Mouse (Mus musculus) spleen, postnatal 4 days (tissue): ENCODE results near the gene Apc2.
"Not testable (repeated sequence)": the region's sequence is repeated elsewhere in the genome, so short reads cannot be mapped to it uniquely, and the experiment has no call there.

ENCODE experiments used
- DNase-seq, 2 experiments: peaks; one replicate each; pipeline ENCODE4 v3.0.0; 2022; ENCODE audit warnings: low spot score in 2 of 2

The Apc2 gene

GRCm38 (mm10) chr10:80295618-80296425, at the start of gene Apc2:
Gene Apc2, plus strand, starts transcription at chr10:80295977.
- peak; percentile 73 to 83 for DNase-seq

DNA sequence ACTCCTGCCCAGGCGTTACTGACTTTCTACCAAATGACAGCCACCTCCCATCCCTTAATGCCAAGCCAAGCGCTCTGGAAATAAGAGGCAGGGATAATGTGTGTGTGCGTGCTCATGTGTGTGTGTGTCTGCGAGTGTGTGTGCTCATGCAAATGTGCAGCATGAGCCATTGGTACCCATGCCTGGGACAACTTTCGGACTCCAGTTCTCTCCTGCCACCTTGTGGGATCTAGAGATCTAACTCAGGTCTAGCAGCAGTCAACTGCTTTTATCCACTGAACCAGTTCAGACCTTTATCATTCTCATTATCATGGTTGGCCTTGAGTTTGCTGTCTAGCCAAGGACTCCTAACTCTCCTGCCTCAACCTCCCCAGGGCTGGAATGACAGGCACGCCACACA, 47.9 kb upstream of the Apc2 start:
- DNase-seq = no peak

DNA sequence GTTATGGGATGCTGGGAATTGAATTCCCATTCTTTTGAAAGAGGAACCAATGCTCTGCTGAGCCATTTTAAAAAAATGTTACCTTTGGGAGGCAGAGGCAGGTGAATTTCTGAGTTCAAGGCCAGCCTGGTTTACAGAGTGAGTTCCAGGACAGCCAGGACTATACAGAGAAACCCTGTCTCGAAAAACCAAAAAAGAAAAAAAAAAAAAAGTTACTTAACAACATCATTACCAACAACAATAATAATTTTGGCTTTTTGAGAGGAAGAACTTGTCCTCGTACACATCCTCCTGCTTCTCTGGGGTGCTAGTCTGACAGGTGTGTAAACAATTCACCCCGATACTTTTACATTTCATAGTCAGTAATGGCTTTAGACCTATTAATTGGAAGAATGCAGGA, 47.3 kb upstream of the Apc2 start:
- not testable (repeated sequence) for DNase-seq

DNA sequence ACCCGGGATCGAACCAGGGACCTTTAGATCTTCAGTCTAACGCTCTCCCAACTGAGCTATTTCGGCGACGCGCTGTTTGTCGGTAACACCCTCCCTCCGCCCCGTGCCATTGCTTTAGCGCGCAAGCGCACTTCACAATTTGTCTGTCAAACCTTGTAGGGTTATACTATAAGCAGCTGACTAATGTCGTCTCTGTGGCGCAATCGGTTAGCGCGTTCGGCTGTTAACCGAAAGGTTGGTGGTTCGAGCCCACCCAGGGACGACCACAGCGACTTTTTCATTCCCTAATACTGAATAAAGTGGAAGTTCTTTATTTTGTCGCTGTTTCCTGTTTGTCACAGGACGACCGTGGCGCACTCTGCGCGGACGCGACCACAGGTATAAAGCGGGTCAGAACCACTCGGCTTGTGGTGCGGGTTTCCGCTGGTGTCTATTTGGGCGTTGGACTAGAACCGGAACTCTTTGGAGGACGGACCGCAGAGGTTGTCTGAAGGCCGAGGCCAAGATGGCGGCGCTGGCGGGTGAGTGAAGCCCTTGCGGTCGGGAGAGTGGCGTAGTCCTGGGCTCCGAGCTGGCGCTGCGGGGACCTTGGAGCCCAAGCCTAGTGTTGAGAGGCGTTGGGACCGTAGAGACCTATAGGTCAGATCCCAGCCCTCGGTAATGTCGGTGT, 46.7 kb upstream of the Apc2 start, which contains the start of gene Ndufs7:
TSS of gene Ndufs7 (plus strand) at position 151 of the 670 bp plus-strand sequence.
- DNase-seq = peak; percentile 93 to 97

- DNase-seq = no peak
These were observed 45.7 kb upstream of the Apc2 start for GRCm38 (mm10) chr10:80250059-80250458.

- DNase-seq = no peak
These were observed 45.2 kb upstream of the Apc2 start for GRCm38 (mm10) chr10:80250573-80250972.

DNA sequence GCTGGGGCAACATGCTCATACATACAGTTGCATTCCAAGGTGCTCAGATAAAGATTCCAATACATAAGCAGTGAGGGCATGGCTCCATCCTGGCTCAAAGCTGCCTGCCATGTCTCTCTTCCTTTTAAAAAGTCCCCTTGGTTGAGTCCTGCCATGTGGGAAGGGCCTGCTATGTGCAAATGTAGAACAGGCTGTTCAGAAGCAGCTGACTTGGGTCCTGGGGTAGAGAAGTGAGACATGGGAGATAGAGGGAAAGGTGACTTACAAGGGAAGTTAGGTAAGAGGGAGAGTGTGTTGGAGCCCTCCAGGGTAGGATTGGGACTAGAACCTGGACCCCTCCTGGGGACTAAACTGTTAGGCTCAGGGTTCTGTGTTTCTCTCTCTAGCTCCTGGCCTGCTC, 43.8 kb upstream of the Apc2 start:
- no peak for DNase-seq

- DNase-seq = no peak
These were observed 43.1 kb upstream of the Apc2 start for GRCm38 (mm10) chr10:80252493-80253274.

DNA sequence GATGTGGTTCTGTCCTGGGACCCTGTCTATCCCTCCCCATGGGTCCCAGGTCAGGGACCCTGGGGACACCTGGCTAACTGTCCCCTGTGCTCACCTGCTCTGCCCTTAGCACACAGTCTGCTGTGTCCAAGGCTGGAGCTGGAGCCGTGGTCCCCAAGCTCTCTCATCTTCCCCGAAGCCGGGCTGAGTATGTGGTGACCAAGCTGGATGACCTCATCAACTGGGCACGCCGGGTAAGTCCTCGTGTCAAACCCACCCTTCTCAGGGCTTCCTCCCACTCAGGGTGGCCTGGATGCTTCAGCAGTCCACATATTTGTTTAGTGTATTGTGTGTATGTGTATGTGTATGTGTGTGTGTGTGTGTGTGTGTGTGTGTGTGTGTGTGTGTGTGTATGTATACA, 42.2 kb upstream of the Apc2 start:
- DNase-seq = no peak

DNA sequence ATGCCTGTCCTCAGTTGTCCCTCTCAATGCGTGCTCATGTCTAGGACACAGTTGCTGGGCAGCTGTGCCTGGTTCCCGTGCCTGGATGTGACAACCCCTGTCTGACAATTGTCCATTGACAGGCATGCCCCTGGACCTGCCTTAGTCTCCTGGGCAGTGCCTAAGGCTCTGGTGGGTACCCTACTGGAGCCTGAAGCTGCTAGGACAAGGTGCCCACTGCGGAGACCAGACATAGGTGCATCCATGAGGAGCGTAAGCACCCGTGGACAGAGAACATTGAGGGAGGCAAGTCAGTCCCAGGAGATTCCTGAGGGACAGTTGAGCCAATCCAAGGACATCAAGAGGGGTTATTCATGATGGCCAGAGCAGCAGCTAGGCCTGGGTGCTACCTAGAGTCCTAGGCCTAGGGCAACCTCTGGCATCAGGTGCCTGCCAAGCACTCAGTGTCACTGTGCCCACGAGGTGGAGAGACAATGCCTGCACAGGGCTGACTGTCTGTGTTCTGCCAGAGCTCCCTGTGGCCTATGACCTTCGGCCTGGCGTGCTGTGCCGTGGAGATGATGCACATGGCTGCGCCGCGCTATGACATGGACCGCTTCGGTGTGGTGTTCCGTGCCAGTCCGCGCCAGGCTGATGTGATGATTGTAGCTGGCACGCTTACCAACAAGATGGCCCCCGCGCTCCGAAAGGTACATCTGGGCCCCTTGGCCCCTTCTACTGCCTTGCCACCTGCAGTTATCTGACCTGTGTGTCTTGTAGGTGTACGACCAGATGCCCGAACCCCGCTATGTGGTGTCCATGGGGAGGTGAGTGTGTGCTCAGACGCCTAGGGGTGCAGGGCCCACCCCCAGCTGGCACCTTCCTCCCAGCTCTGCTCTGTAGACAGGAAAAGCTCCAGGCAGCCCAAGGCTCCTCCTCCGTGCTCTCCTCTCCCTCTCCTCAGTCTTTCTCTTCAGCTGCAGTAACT, 41.2 kb upstream of the Apc2 start:
- no peak for DNase-seq

- DNase-seq = no peak
These were observed 39.8 kb upstream of the Apc2 start for GRCm38 (mm10) chr10:80255881-80256535.

DNA sequence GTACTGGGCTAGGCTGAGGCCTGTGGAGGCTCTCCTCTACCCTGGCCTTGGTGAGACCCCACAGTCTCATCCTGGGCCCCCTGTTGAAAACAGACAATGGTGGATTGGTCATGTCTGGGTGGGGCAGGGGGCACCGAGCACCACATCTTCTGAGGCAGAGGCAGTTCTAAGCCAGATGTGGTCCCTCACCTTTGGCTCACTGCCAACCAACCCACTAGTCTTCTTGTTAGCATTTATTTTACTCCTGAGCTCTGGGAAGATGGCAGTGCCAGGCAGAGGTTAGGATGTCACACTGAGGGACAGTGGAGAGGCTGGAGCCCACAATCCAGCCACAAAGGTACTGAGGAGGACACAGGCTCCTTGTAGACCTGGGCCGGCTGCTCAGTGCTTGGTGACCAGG, 37.8 kb upstream of the Apc2 start:
- no peak for DNase-seq

DNA sequence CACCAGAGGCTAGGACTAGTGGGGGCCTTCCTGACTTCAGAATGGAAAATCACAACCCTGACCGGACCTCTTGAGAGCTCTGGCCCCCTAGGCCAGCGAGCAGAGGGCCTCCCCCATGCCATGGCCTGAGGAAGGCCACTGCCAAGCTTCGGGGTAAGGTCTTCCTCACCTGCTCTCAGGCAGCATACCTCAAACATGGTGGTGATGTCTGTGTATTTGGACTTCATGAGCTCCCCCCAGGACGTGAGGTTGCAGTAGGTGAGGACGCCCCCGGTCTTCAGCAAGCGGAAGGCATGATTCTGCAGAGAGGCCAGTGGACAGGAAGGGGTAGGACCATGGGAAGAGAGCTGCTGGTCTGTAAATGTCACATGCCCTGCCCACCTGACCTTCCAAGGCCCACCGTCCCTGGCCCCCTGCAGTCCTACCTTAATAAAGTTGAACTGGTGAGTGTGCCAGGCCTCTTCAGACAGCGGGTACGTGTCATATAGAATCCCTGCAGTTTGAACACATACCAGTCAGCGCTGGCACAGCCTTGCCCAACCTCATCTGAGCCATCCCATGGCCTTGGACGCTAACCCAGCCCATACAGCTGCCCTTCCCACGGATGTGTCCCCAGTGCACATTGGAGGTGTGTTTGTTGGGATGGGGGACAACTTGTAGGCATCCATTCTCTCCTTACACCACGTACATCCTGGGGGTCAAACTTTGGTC, 36.9 kb upstream of the Apc2 start:
- no peak for DNase-seq

- DNase-seq = no peak
These were observed 36.3 kb upstream of the Apc2 start for GRCm38 (mm10) chr10:80259463-80259805.

DNA sequence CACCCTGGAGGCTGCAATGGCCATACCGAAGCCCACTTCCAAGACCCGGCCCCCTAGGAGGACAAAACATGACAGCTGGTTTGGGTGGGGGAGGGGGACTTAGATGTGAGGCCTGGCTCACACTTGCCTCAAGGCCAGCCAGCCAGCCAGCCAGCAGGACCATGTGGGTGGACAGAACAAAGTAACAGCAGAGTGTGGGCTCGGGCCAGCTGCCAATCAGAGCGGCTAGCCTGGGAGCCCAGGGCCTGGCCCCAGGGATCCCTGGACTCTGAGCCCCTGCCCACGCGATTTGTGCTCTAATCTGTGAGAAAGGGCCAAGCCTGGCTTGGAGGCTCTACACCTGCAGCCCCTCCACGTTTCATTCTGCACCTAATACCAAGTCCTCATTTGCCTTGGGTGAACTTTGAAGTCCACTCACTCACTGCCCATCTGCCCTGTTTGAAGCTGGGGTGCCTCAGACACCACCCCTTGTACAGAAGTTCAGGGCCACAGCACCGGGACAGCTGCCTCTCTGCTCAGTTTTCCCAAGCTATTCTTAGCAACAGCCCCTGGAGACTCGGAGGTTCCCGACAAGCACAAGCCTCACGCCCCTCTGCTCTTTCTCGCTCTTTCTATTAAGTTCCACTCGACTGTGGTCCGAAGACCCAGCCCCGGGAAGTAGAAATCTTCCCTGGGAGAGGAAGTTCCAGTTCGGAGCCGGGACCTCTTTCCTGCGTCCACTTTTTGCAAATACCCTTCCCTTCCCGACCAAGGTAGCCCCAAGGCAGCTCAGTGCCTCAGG, 35.7 kb upstream of the Apc2 start:
- no peak for DNase-seq

GRCm38 (mm10) chr10:80260642-80261584, 34.9 kb upstream of the Apc2 start, which contains the start of the genes Gamt and Dazap1:
Gene Gamt, minus strand, starts transcription at chr10:80261012.
Gene Dazap1, plus strand, starts transcription at chr10:80261486.
- DNase-seq = peak; percentile 97 to 98

GRCm38 (mm10) chr10:80261585-80261968, 34.2 kb upstream of the Apc2 start:
- peak; percentile 94 to 95 for DNase-seq

DNA sequence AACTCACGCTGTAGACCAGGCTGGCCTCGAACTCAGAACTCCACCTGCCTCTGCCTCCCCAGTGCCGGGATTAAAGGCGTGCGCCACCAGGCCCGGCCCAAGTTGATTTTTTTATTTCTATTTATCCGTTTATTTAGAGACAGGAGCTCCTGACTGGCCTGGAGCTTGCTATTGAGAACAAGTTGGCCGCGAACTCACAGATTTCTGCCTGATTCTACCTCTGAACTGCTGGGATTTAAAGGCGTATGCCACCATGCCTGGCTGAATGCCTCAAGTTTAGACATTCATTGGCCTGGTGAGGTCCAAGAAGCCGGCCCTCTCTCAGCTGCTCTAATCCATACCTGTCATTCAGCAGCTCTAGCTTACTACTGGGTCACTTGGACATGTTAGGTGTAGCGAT, 33.6 kb upstream of the Apc2 start:
- DNase-seq = no peak
